Mouse (Mus musculus) liver, embryonic 15.5 days (tissue): ENCODE data around the gene Synpo2. TPM values are rescaled to one million over a fixed set of nuclear protein-coding genes. Genes with fewer than 3 reads are reported as not detected.

Source experiments
- ATAC-seq: fragments of 200-750 bp; cut with Nextera tagmentation; 2 replicates; pipeline ENCODE4 v1.8.0; 2017; ENCODE audit warnings: moderate number of reproducible peaks, mild to moderate bottlenecking, moderate library complexity; ENCODE audit not compliant: insufficient read depth
- H3K27ac ChIP-seq: fragments of 300-500 bp; sonication (generic); replicated peaks from 2 replicates; pipeline ENCODE4 v1.5.1; 2015; ENCODE audit warnings: mild to moderate bottlenecking, inconsistent platforms
- H3K27me3 ChIP-seq: fragments of 300-500 bp; sonication (generic); 2 replicates; pipeline ENCODE4 v1.6.1; 2015; ENCODE audit warnings: mild to moderate bottlenecking, inconsistent platforms
- H3K36me3 ChIP-seq: fragments of 300-500 bp; sonication (generic); replicated peaks from 2 replicates; pipeline ENCODE4 v1.6.1; 2015; ENCODE audit warnings: moderate library complexity, mild to moderate bottlenecking, inconsistent platforms
- H3K4me1 ChIP-seq: fragments of 300-500 bp; sonication (generic); replicated peaks from 2 replicates; pipeline ENCODE4 v1.6.1; 2015; ENCODE audit warnings: inconsistent platforms
- H3K4me2 ChIP-seq: fragments of 300-500 bp; sonication (generic); 2 replicates; pipeline ENCODE4 v1.6.1; 2015; ENCODE audit warnings: moderate library complexity, mild to moderate bottlenecking, inconsistent platforms
- H3K4me3 ChIP-seq: fragments of 300-500 bp; sonication (generic); replicated peaks from 2 replicates; pipeline ENCODE4 v1.5.1; 2015; ENCODE audit warnings: mild to moderate bottlenecking, inconsistent platforms
- H3K9ac ChIP-seq: fragments of 300-500 bp; sonication (generic); 2 replicates; pipeline ENCODE4 v1.6.1; 2015; ENCODE audit warnings: moderate library complexity, mild to moderate bottlenecking, inconsistent platforms
- H3K9me3 ChIP-seq: fragments of 300-500 bp; sonication (generic); replicated peaks from 2 replicates; pipeline ENCODE4 v1.6.1; 2016; ENCODE audit warnings: inconsistent platforms
- WGBS: fragments of 180-500 bp; shearing (Covaris S2); methylation state at CpG from one replicate; pipeline ENCODE4 v1.1.7; 2015; ENCODE audit warnings: mixed read lengths; ENCODE audit not compliant: insufficient replicate concordance; 5-methylcytosine and 5-hydroxymethylcytosine counted together
- polyA plus RNA-seq: library from polyadenylated mRNA; unstranded; fragments of >200 nt; fragmentation: Nextera tagmentation; extraction: Ambion mirVana; gene quantifications from 2 replicates; pipeline ENCODE4 v1.2.1, GENCODE M21; 2015

The Synpo2 gene
- polyA plus RNA-seq, 1 experiment from 2014 or later, result 0.28 TPM

DNA sequence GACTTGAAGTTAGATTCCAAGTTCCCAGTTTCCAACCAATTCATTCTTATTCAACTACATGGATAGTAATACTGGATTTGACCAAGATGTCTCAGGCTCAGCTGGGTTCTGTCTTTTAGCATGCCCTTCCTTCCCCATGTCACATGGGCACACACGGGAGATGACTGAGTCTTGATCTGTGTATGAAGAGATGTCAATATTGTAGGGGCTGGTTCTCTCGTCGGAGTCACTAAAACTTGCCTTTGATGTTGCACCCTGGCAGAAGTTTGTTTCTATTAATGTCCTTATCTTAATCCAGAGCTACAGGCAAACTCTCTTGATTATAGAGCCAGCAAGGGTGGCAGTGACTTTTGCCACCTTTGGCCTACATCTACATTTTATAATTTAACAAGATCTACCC lies 154.3 kb downstream of the Synpo2 start:
- 60% methylated on average over 3 of the region's 3 CpGs for WGBS

DNA sequence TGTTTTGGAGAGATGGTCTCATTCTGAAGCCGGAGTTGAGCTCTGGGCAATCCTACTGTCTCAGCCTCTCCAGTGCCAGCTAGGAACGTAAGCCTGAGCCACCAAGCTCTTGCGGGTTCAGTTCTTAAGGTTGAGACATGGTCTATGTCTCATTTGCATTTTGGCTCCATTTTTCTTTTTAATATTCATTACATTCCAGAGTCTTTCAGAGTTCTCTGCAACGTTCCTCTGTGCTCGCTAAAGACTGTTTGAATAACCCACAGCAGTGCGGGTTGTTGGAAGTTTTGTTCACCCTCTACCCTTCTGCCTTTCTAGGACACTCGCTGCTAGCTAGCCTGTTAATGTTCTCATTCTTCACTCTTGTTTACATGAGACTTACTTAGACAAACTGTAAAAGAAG lies 155.0 kb downstream of the Synpo2 start:
- Histone ChIP-seq H3K4me2 (no peak overlapping the region), H3K4me1 (no peaks in the 10 kb centered on the region), H3K9me3 (no peaks in the 10 kb centered on the region), H3K27me3 (no peaks in the 10 kb centered on the region), H3K9ac (no peak overlapping the region), H3K27ac (no peak overlapping the region), H3K4me3 (no peak overlapping the region), H3K36me3 (no peaks in the 10 kb centered on the region)
- 70% methylated on average over 7 of the region's 7 CpGs for WGBS
- ATAC-seq, result no peak

More for the DNA sequence above, 154.3 kb downstream of the Synpo2 start:
- Histone ChIP-seq H3K36me3 (no peaks in the 10 kb centered on the region), H3K4me2 (no peak overlapping the region), H3K27ac (no peak overlapping the region), H3K27me3 (no peaks in the 10 kb centered on the region), H3K4me3 (no peak overlapping the region), H3K9ac (no peak overlapping the region), H3K4me1 (no peaks in the 10 kb centered on the region), H3K9me3 (no peaks in the 10 kb centered on the region)
- ATAC-seq, result no peak

DNA sequence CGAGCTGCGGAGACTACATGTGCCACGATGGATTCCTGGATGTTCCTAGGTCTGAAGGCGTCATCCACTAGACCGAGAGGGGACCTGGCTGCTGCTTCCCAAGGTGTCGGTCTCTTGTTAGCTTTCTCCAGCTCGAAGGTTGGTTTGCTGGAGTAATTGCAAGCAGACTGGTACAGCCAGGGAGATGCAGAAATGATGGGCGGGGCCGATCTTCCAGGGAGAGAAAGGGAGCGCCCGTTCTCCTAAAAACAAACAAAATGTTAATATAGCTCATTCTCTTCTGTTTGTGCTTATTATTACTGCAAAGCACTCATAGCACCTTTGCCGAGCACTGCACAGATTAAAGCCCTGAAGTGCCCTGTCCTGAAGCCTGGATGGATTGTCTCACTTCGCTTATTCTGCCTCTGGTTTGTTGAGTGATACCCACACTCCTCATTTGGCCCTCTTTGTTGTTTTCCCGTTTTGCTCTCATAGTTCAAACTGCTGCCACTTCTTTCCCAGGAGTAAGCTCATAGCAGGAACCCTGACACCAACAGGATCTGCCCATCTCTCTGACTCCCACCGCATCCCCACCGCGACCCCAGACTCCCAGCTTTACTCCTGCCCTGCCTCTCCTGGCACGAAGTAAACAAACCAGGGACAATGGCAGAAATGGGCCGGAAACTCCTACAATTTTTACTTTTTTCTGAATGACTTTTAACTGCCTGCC lies 155.8 kb downstream of the Synpo2 start:
- Histone ChIP-seq H3K27ac (no peak overlapping the region), H3K27me3 (no peaks in the 10 kb centered on the region), H3K4me1 (no peaks in the 10 kb centered on the region), H3K4me2 (no peak overlapping the region), H3K36me3 (no peaks in the 10 kb centered on the region), H3K4me3 (no peak overlapping the region), H3K9me3 (no peaks in the 10 kb centered on the region), H3K9ac (no peak overlapping the region)
- no peak for ATAC-seq
- WGBS, result 68% methylated on average over 19 of the region's 19 CpGs

DNA sequence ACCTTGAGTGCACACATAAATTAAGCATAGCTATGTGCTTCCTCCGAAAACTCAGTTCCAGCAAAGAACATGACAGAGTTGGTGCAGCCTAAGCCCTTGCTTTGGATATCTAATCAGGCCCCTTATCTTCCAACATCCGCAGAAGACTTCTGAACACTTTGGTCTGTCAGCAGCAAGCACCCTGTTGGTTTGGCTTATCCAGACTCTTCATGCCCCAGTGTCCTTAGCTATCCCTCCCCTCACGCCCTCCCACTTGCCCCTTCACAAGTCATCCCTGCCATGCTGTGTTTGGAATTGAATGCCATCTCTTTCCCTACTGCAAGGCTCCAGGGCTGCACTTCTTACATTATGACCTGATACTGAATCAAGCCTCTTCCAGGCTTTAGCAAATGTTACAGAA lies 160.2 kb downstream of the Synpo2 start:
- Histone ChIP-seq H3K4me3 (no peak overlapping the region), H3K4me2 (no peak overlapping the region), H3K36me3 (no peaks in the 10 kb centered on the region), H3K27me3 (no peaks in the 10 kb centered on the region), H3K4me1 (no peaks in the 10 kb centered on the region), H3K9ac (no peak overlapping the region), H3K27ac (no peak overlapping the region), H3K9me3 (no peaks in the 10 kb centered on the region)
- ATAC-seq, result no peak
- 59% methylated on average over 3 of the region's 3 CpGs for WGBS

DNA sequence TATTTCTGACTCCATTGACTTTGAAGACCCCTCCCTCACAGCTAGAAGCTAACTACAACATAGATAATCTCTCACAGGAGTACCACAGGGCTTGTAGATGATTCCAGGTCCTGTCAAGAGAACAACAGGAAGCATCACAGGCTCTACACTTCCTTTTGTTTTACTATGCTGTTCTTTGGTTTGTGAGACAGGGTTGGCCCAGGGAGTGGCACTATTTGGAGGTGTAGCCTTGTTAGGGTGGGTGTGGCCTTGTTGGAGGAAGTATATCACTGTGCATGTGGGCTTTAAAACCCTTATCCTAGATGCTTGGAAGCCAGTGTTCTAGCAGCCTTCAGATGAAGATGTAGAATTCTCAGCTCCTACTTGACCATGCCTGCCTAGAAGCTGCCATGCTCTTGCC lies 160.9 kb downstream of the Synpo2 start:
- Histone ChIP-seq H3K4me1 (no peaks in the 10 kb centered on the region), H3K36me3 (no peaks in the 10 kb centered on the region), H3K27me3 (no peaks in the 10 kb centered on the region), H3K9me3 (no peaks in the 10 kb centered on the region), H3K27ac (no peak overlapping the region), H3K9ac (no peak overlapping the region), H3K4me2 (no peak overlapping the region), H3K4me3 (no peak overlapping the region)
- ATAC-seq, result no peak

DNA sequence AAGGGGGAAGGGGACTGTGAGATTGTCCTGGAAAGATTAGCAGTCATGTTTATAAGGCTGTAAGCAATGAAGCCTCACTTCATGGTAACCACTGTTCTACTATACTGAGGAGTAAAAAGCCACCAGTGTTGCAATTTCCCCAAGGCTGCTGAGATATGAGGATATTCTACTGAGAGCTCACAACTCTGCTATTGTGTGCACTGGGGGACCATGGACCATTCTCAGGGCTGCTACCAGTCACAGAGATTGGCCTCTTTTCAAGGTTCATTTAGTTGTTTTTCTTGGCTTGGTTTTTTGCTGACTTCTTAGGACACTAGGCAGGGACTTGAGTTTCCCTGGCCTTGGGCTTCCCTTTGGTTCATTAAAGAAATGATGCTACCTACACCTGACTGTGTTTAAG lies 162.6 kb downstream of the Synpo2 start:
- ATAC-seq, result no peak
- Histone ChIP-seq H3K27me3 (no peaks in the 10 kb centered on the region), H3K4me1 (no peaks in the 10 kb centered on the region), H3K9me3 (no peaks in the 10 kb centered on the region), H3K4me2 (no peak overlapping the region), H3K4me3 (no peak overlapping the region), H3K36me3 (no peaks in the 10 kb centered on the region), H3K27ac (no peak overlapping the region), H3K9ac (no peak overlapping the region)

DNA sequence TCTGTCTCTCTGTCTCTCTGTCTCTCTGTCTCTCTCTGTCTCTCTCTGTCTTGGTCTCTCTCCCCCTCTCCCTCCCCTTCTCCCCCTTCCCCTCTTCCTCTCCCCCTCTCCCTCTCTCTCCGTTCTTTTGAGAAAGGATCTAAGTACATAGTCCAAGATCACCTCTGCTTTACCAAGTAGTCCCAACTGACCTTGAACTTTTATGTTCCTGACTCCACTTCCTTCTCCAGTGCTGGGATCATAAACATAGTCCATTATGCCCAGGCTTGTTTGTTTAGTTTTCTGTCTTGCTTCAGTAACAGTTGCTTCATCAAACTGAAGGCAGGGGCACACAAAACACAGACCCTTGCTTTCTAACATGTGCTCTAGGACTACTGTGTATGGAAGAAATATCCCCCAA lies 163.5 kb downstream of the Synpo2 start:
- no peaks in the 10 kb centered on the region for H3K36me3 ChIP-seq
- no peaks in the 10 kb centered on the region for H3K27me3 ChIP-seq
- no peaks in the 10 kb centered on the region for H3K9me3 ChIP-seq
- ATAC-seq, result no peak
- H3K4me1 ChIP-seq, result no peaks in the 10 kb centered on the region
- H3K4me2 ChIP-seq, result no peak overlapping the region
- H3K9ac ChIP-seq, result no peak overlapping the region
- H3K27ac ChIP-seq, result no peak overlapping the region
- 29% methylated on average over 1 of the region's 1 CpGs for WGBS
- H3K4me3 ChIP-seq, result no peak overlapping the region

DNA sequence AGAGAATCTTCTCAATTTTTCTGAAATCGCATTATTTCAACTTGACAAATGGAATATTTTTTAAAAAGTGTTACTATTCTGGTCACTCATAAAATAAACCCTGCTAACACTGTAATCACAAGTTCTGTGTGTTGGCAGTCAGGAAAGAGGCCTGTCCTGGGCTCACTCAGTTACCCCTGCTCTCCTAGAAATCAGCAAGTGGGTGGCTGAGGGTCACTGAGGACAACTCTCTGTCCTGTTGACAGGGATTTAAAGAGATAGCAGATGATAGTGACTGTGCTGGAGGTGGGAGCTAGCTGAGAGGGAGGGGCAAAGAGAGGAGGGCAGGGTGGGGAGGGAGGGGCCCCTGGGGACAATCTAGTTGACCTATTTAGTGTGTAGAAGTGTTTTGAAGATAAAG lies 165.0 kb downstream of the Synpo2 start:
- no peaks in the 10 kb centered on the region for H3K9me3 ChIP-seq
- no peak overlapping the region for H3K4me3 ChIP-seq
- H3K36me3 ChIP-seq, result no peaks in the 10 kb centered on the region
- 63% methylated on average over 1 of the region's 1 CpGs for WGBS
- no peak overlapping the region for H3K27ac ChIP-seq
- no peak for ATAC-seq
- H3K9ac ChIP-seq, result no peak overlapping the region
- no peak overlapping the region for H3K4me2 ChIP-seq
- H3K4me1 ChIP-seq, result no peaks in the 10 kb centered on the region
- no peaks in the 10 kb centered on the region for H3K27me3 ChIP-seq

DNA sequence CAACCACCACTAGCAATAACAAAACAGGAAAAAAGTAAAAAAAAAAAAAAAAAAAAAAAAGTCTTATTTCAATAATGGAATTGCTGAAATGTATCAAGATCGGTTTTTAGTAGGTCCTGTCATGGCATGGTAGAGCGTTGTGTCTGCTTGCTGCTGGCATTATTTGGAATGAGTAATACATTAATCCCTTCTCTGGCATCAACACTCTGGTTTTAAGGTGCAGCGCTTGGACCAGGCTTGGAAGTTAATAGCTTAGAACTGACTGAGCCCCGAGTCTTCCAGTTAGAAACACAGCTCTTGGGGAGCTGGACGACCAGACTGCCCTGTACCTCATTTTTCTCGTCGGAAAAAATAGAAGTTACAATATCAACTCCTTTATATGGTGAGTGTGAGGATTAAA lies 169.1 kb downstream of the Synpo2 start:
- WGBS, result 72% methylated on average over 7 of the region's 7 CpGs
- ATAC-seq, result no peak
- Histone ChIP-seq H3K9ac (no peak overlapping the region), H3K36me3 (no peaks in the 10 kb centered on the region), H3K4me3 (no peak overlapping the region), H3K27me3 (no peaks in the 10 kb centered on the region), H3K27ac (no peak overlapping the region), H3K4me1 (0 out of 2 replicates have a peak, but pooled peaks cover 6% of the 10 kb centered on the region), H3K4me2 (no peak overlapping the region), H3K9me3 (no peaks in the 10 kb centered on the region)

DNA sequence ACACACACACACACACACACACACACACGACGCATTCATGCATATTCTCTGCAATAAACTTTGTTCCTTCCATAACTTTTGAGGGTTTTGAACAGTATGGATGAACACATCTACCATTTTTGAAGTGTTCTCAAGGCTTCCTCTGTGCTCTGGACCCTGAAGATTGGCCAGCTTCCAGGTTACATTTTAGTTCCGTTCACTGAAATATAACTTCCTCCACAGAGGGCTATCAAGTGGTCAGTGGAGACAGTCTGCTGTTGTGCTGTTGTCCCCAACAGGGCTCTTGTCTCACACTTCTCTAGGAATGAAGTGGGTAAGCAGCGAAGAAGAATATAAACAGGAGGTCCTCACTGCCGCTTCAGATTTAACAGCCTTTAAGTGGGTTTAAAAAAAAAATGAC lies 170.5 kb downstream of the Synpo2 start:
- H3K27ac ChIP-seq, result no peak overlapping the region
- ATAC-seq, result no peak
- H3K27me3 ChIP-seq, result no peaks in the 10 kb centered on the region
- no peaks in the 10 kb centered on the region for H3K36me3 ChIP-seq
- no peak overlapping the region for H3K9ac ChIP-seq
- H3K4me1 ChIP-seq, result 0 out of 2 replicates have a peak, but pooled peaks cover 8% of the 10 kb centered on the region
- no peak overlapping the region for H3K4me3 ChIP-seq
- no peaks in the 10 kb centered on the region for H3K9me3 ChIP-seq
- WGBS, result 53% methylated on average over 5 of the region's 5 CpGs
- H3K4me2 ChIP-seq, result no peak overlapping the region

DNA sequence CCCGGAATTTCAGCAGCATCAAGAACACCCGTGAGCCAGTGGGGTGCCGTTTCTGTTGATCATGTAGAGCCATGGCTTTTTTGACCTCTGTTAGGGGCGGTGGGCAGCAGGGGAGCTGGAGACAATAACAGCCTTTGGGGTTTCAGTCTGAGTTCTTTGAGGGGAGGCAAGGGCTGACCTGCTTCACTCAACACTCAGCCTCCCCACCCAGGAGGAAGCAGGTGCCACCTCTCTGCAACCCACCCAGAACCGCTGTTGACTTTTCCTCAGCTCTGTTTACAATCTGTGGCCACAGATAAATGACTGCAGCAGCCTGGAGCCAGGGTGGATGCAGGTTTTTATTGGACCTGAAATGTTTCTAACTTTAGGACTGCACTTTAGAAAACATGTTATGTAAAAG lies 171.8 kb downstream of the Synpo2 start:
- H3K9ac ChIP-seq, result no peak overlapping the region
- H3K36me3 ChIP-seq, result no peaks in the 10 kb centered on the region
- no peak overlapping the region for H3K4me2 ChIP-seq
- 36% methylated on average over 5 of the region's 5 CpGs for WGBS
- 0 out of 2 replicates have a peak, but pooled peaks cover 8% of the 10 kb centered on the region for H3K4me1 ChIP-seq
- H3K27me3 ChIP-seq, result no peaks in the 10 kb centered on the region
- no peak overlapping the region for H3K4me3 ChIP-seq
- no peak for ATAC-seq
- no peak overlapping the region for H3K27ac ChIP-seq
- no peaks in the 10 kb centered on the region for H3K9me3 ChIP-seq

DNA sequence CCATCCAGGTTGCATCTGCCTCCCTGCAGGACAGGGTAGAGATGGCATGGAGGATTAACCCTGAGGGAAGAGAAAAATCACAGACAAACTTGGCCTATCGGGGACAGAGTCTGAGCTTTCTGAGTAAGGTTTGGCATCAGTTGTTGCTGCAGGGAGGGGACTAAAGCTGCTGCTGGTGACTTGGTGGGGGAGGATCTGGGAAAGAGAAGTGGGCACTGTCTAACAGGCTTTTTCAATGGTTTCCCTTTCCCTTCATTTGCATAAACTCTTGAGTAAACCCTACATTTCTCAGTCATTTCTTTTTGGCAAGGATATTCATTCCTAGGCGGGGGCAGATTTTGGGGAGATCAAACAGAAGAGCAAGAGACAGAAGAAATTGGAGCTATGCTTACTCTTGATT lies 174.0 kb downstream of the Synpo2 start:
- Histone ChIP-seq H3K4me3 (no peak overlapping the region), H3K9me3 (no peaks in the 10 kb centered on the region), H3K27ac (no peak overlapping the region), H3K4me2 (no peak overlapping the region), H3K4me1 (0 out of 2 replicates have a peak, but pooled peaks cover 8% of the 10 kb centered on the region), H3K36me3 (no peaks in the 10 kb centered on the region), H3K9ac (no peak overlapping the region), H3K27me3 (no peaks in the 10 kb centered on the region)
- WGBS, result 62% methylated on average over 2 of the region's 2 CpGs
- ATAC-seq, result no peak
